Mouse (Mus musculus): ENCODE measurements around the gene Cmip.

DNA sequence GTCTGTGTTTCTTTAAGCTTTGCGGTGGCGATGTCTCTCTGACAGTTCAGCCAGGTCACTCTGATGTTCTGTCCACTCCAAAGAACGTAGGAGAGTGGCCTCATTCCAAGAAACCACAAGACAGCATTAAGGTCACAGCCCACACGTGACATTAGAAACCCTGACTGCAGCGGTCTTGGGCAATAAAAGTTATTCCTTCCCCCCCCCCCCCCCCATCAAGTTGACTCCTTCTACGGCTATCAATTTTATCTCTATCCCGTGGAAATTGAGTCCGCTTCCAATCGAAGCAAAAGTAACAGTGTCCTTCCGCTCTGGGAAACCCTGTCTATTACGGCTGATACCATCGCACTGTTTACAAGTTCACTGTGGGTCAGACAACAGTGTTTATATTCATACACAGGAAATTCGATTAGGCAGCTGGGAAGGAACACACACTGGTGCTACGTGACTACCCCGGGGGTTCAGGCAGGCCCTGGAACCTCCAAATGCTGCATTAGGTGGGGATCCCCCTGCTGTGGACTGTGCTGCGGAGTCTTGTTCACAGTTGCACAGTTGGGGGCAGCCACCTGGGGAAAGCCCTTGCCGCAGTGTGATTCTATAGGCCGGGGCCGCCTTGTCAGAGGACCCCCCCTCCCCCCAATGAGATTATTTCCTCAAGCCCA is 82.6 kb downstream of the Cmip start:
- no peak for TF ChIP-seq CTCF (IDR thresholded peaks at IDR 0.05; ENCODE audit: insufficient read depth, low read length)
- no peak for TF ChIP-seq POLR2A (IDR thresholded peaks at IDR 0.05; ENCODE audit: borderline replicate concordance, extremely low read depth, low read depth, low read length)
